Mouse (Mus musculus) liver, embryonic 15.5 days (tissue): Measurements from ENCODE around the gene Edc4. TPM values are rescaled to one million over a fixed set of nuclear protein-coding genes. Genes with fewer than 3 reads are reported as not detected.

ENCODE experiments used
- ATAC-seq: fragments of 200-750 bp; cut with Nextera tagmentation; 2 replicates; pipeline ENCODE4 v1.8.0; 2017; ENCODE audit warnings: moderate number of reproducible peaks, mild to moderate bottlenecking, moderate library complexity; ENCODE audit not compliant: insufficient read depth
- H3K27ac ChIP-seq: fragments of 300-500 bp; sonication (generic); replicated peaks from 2 replicates; pipeline ENCODE4 v1.5.1; 2015; ENCODE audit warnings: mild to moderate bottlenecking, inconsistent platforms
- H3K27me3 ChIP-seq: fragments of 300-500 bp; sonication (generic); 2 replicates; pipeline ENCODE4 v1.6.1; 2015; ENCODE audit warnings: mild to moderate bottlenecking, inconsistent platforms
- H3K36me3 ChIP-seq: fragments of 300-500 bp; sonication (generic); replicated peaks from 2 replicates; pipeline ENCODE4 v1.6.1; 2015; ENCODE audit warnings: moderate library complexity, mild to moderate bottlenecking, inconsistent platforms
- H3K4me1 ChIP-seq: fragments of 300-500 bp; sonication (generic); replicated peaks from 2 replicates; pipeline ENCODE4 v1.6.1; 2015; ENCODE audit warnings: inconsistent platforms
- H3K4me2 ChIP-seq: fragments of 300-500 bp; sonication (generic); 2 replicates; pipeline ENCODE4 v1.6.1; 2015; ENCODE audit warnings: moderate library complexity, mild to moderate bottlenecking, inconsistent platforms
- H3K4me3 ChIP-seq: fragments of 300-500 bp; sonication (generic); replicated peaks from 2 replicates; pipeline ENCODE4 v1.5.1; 2015; ENCODE audit warnings: mild to moderate bottlenecking, inconsistent platforms
- H3K9ac ChIP-seq: fragments of 300-500 bp; sonication (generic); 2 replicates; pipeline ENCODE4 v1.6.1; 2015; ENCODE audit warnings: moderate library complexity, mild to moderate bottlenecking, inconsistent platforms
- H3K9me3 ChIP-seq: fragments of 300-500 bp; sonication (generic); replicated peaks from 2 replicates; pipeline ENCODE4 v1.6.1; 2016; ENCODE audit warnings: inconsistent platforms
- WGBS: fragments of 180-500 bp; shearing (Covaris S2); methylation state at CpG from one replicate; pipeline ENCODE4 v1.1.7; 2015; ENCODE audit warnings: mixed read lengths; ENCODE audit not compliant: insufficient replicate concordance; 5-methylcytosine and 5-hydroxymethylcytosine counted together
- polyA plus RNA-seq: library from polyadenylated mRNA; unstranded; fragments of >200 nt; fragmentation: Nextera tagmentation; extraction: Ambion mirVana; gene quantifications from 2 replicates; pipeline ENCODE4 v1.2.1, GENCODE M21; 2015

Edc4 gene
- polyA plus RNA-seq, 1 experiment from 2014 or later: 15.5 TPM

DNA sequence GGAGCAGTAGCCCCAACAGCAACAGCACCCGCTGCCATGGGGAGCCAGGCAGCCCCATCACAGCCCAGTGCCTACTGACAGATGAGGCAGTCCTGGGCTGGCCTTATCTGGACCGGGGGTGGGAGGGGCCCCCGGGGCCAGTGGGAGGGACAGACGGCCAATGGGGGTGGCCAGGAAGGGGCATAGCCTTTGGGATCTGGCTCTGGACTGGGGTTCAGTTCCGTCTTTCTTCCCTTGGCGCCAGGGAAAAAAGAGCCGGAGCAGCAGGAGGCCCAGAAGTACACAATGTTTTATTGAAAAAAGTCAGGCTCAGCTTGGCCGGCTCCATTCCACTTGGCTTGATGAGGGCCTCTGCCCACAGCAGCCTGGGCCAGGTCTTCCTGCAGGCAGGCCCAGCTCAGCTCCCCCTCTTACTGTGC, 62.6 kb downstream of the Edc4 start, which contains the start of gene Lcat:
TSS of gene Lcat (minus strand) at position 62 of the 419 bp plus-strand sequence.
- Histone ChIP-seq H3K9me3 (no peaks in the 10 kb centered on the region), H3K4me1 (peaks cover 18% of the 10 kb centered on the region), H3K27me3 (no peaks in the 10 kb centered on the region), H3K4me3 (peak within 1 kb of the TSS; percentile 38), H3K9ac (no peak within 1 kb of the TSS), H3K4me2 (peak within 1 kb of the TSS; percentile 57), H3K36me3 (peaks cover 61% of the 10 kb centered on the region), H3K27ac (peak within 1 kb of the TSS; percentile 72)
- ATAC-seq: peak; percentile 61
- 55% methylated on average over 8 of the region's 8 CpGs for WGBS

Other genes starting within 250 kb of the Edc4 start
- gene Ctcf, start 244.3 kb upstream of the Edc4 start, polyA plus RNA-seq: 62.0 and 63.5 TPM in 2 replicates
- 0.18 TPM in 1 of 2 replicates, not detected in the other for gene Agrp, start 243.5 kb upstream of the Edc4 start, polyA plus RNA-seq
- 0.35 and 0.74 TPM in 2 replicates for gene Carmil2, start 194.6 kb upstream of the Edc4 start, polyA plus RNA-seq
- 22.4 and 23.6 TPM in 2 replicates for gene Acd, start 179.8 kb upstream of the Edc4 start, polyA plus RNA-seq
- 6.1 and 6.3 TPM in 2 replicates for gene Pard6a, start 179.7 kb upstream of the Edc4 start, polyA plus RNA-seq
- gene 4933405L10Rik, start 173.2 kb upstream of the Edc4 start, polyA plus RNA-seq: not detected in 2 replicates
- gene Enkd1, start 172.7 kb upstream of the Edc4 start, polyA plus RNA-seq: 4.4 and 5.2 TPM in 2 replicates
- gene Gfod2, start 122.2 kb upstream of the Edc4 start, polyA plus RNA-seq: 1.8 and 2.3 TPM in 2 replicates
- gene Ranbp10, start 53.5 kb upstream of the Edc4 start, polyA plus RNA-seq: 45.0 and 52.2 TPM in 2 replicates
- gene Tsnaxip1, start 53.1 kb upstream of the Edc4 start, polyA plus RNA-seq: 0.07 and 0.22 TPM in 2 replicates
- 20.3 and 22.7 TPM in 2 replicates for gene Cenpt, start 27.6 kb upstream of the Edc4 start, polyA plus RNA-seq
- gene Thap11, start 25.7 kb upstream of the Edc4 start, polyA plus RNA-seq: 31.5 and 32.2 TPM in 2 replicates
- 85.2 and 94.1 TPM in 2 replicates for gene Nutf2, start 20.3 kb upstream of the Edc4 start, polyA plus RNA-seq
- not detected in 2 replicates for gene Nrn1l, start 12.7 kb downstream of the Edc4 start, polyA plus RNA-seq
- 10.3 and 12.5 TPM in 2 replicates for gene Pskh1, start 19.6 kb downstream of the Edc4 start, polyA plus RNA-seq
- 0.20 and 0.36 TPM in 2 replicates for gene Ctrl, start 53.0 kb downstream of the Edc4 start, polyA plus RNA-seq
- gene Psmb10, start 57.6 kb downstream of the Edc4 start, polyA plus RNA-seq: 45.0 and 47.9 TPM in 2 replicates
- gene Lcat, start 62.5 kb downstream of the Edc4 start, polyA plus RNA-seq: 70.8 and 85.2 TPM in 2 replicates
- gene Slc12a4, start 85.2 kb downstream of the Edc4 start, polyA plus RNA-seq: 10.6 and 11.9 TPM in 2 replicates
- gene Dpep3, start 98.5 kb downstream of the Edc4 start, polyA plus RNA-seq: not detected in 2 replicates
- gene Dus2, start 110.5 kb downstream of the Edc4 start, polyA plus RNA-seq: 10.5 and 12.0 TPM in 2 replicates
- not detected in 2 replicates for gene Dpep2nb, start 125.1 kb downstream of the Edc4 start, polyA plus RNA-seq
- 9.8 and 10.0 TPM in 2 replicates for gene Ddx28, start 131.0 kb downstream of the Edc4 start, polyA plus RNA-seq
- 2.6 and 3.0 TPM in 2 replicates for gene Nfatc3, start 178.0 kb downstream of the Edc4 start, polyA plus RNA-seq